Mouse (Mus musculus) urinary bladder, postnatal 10 days (tissue): ENCODE measurements at regions not wholly inside any gene's neighbourhood (a gene's known extent, or its start where the extent isn't known, plus 50 kb on each side); places are given as distances from the start of the nearest gene placed in this dataset.

Experiments
- DNase-seq: peaks from one replicate; pipeline ENCODE4 v3.0.0; 2022; ENCODE audit warnings: low spot score

DNA sequence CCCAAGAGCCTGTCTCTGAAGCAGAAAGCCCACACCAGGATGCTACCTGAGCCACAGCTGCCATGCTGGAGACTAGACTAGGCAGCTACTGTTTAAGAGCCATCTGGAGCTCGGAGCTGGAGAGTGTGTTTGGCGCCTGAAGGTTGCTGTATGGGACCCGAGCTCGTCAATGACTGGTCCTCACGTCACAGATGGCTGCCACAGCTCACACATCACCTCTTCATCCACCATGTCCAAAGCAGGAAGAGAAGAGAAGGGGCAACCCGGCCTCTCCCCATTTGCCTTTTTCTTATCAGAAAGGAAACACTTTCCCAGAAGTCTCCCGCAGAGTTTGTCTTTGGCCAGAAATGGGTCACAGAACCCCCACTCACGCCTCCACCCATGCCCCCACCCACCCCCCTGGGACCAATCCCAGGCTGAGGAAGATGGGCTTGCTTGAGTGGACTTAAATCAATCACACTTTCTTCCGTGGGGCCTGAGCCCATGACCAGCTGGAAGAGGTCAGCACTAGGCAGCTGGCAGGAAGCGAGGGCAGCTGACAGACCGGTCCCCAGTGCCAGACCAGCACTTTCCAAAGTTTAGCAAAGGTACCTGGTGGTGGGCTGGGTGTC lies 53.5 kb upstream of the Ptpn1 start:
- no peak for DNase-seq

DNA sequence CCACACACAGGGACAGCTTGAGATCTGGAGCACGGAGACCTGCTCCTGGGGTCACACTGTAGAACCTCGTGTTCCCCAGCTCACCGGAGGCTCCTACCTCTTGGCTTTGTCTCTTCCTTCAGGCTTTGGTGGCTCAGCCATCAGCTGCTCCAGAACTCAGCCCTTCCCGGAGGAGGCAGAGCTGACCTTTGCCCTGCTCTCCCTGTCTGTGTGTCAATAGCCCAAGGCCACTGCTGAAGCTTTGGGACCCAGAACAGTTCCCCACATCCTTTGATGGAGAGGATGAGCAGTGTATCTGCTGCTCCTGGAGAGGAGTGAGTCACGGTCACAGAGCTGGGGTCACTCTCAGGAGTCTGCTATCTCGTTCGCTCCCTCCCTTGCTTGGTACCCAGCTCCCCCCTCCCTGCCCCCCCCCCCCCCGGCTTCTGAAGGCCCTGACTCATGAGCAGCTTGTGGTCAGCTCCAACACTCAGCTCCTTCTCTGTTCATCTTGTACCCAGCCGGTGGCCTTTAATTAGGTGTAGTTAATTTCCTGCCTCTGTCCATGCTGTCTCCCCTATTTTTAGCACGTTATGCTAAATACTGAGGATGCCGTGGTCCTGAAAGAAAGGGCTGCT lies 54.5 kb upstream of the Ptpn1 start:
- no peak for DNase-seq

DNA sequence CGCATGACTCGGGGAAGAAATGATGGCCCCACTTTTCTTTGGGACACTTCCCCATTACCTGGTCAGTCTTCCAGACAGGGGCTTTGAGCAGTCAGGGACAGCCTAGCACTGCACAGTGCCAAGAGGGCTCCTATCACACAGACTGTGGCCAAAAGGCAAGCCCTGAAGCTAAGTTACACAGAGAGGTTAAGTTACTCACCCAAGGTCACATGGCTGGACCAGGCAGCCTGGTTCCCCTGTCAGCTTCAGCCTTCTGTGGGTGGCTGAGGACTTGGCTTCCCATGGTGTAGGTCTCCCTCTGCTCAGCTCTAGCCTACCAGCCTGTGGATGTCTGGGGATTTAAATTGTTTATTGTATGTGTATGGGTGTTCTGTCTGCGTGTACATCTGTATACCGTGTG lies 59.4 kb upstream of the Ptpn1 start:
- no peak for DNase-seq

DNA sequence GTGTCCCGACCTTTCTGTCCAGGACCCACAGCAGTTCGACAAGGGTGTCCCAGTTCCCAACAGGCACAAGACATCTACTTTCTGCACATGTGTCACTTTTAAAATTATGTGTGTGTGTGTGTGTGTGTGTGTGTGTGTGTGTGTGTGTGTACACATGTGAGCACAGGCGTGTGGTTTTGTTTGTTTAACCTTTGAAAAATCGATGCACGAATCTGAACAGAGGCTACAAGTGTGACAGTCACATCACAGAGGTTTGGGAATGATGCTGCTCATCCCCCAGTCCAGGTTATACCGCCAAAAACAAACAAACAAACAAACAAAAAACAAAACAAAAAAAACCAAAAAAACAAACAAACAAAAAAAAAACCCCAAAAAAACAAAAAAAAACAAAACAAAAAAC lies 61.7 kb upstream of the Ptpn1 start:
- DNase-seq = no peak

DNA sequence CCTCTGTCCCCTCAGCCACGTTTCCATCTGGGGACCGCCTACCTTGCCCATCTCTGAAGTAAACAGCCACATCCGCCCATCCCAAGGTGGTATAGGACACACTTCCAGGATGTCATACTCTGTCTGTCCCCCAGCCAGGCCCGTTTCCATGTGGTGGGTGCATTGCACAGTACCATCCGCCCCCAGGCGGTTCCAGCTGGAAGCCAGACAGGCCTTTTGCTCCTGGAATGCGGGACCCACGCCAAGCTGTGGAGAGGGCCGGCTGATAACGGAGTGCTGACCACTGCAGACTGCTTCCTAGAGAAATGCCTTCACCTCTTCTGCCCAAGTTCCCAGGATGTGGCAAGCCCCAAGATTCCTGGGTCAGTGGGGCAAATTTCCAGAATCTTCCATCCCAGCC lies 65.1 kb upstream of the Ptpn1 start:
- no peak for DNase-seq

DNA sequence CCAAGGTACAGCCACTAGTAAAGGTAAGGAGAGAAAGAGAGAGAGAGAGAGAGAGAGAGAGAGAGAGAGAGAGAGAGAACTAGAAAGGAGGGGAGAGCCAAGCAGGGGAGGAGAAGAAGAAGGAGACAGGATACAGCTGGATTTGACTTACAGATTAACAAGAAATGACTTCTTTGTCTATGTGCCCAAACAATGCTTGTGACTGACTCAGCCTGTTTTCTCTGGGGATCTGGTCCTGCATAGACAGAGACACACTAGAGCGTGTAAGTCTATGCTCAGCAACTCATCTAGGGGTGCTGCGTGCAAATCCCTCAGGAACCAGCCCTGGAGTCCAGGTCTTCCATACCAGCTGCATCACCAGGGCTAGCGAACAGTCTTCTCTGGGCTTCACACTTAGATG lies 66.3 kb upstream of the Ptpn1 start:
- DNase-seq = no peak

DNA sequence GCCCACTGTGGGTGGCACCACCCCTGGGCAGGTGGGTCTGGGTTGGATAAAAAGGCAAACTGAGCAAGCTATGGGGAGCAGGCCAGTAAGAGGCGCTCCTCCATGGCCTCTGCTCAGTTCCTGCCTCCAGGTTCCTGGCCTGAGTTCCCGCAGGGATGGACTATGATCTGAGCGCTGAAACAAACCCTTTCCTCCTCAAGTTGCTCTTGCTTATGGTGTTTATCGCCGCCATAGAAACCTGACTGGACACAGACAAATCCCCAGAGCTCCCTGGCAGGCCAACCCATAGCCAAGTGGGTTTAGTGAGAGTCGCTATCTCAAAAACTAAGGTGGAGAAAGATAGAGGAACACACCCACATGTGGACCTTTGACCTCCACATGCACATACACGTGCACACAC lies 67.2 kb upstream of the Ptpn1 start:
- no peak for DNase-seq

DNA sequence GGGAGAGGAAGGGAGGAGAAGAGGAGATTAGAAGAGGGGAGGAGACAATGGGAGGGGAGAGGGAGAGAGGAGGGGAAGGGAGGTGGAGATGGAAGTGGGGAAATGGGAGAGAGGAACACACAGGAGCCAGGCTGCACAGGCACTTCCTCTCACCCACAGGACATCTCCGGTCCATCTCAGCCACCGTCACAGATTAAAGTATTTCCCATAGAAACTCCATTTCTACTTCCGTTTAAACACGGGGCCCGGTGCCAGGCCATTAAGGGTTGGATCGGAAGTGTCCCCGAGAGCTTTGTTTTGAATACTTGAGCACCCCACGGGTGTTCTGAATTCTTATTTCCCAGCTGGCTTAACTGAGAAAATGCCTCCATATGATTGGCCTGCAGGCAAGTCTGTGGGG lies 67.6 kb upstream of the Ptpn1 start:
- no peak for DNase-seq

DNA sequence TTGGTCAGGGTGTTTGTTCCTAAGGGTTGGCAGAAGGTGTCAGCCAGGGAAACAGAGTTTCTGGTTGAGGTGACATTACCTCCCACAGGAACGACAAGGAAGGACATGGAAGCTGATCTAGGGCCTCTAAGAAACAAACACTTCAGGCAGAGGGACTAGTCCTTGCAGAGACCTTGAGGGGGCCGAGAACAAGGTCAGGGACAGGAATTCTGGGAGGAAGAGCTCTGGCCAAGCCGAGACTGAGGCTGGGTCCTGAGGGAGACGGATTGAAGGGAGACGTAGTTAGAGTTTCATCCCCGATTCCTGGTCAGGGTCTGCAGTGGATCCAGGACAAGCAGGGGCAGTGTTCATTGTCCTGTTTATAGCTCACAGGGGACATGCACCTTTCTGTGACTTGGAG lies 68.2 kb upstream of the Ptpn1 start:
- DNase-seq = no peak

DNA sequence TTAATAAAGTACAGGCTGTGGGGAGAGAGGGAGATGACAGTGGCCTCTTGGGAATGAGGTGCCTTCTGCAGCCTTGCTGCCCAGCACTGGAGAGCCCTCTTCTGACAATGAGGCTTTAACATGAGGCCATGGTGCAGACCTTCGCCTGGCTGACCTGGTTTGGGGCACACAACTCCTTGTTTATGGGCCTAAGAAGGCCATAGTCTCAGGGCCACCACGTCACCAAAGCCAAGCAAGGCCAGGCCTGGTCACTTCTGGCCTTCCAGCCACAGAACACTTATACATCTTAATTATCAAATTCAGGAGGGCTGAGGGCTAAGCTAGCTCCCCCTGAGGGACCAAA lies 70.7 kb upstream of the Ptpn1 start:
- no peak for DNase-seq

DNA sequence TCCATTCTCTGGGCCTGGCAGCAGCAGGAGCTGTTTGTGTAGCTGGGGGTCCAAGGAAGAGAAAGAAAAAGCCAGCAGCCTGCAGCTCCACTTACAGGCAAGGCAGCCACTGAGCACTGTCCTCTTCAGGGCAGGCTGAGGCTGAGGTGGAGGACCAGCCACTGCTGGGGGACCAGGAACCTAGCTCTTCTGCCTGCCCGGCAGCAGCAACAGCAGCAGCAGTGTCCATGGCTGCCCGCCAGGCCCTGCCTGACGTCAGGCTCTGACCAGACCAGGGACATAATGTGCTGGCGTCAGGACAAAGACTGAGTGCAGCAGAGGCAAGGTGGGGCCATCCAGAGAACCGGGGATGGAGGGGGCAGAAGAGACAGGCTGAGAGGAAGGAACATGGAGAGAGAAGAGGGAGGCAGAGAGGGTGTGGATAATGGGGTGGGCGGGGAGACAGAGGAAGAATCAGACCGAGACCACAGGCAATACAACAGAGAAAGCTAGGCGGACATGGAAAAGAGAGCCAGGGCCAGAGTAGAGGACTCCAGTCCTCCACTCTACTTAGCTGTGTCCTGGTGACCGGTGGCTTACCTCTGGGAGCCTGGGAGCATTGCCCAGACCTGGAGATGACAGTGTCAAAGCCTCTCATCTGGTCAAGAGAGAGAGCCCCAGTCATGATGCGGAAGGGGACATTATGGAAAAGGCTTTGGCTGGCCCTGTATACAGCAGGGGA lies 71.2 kb upstream of the Ptpn1 start:
- DNase-seq = peak; percentile 61

DNA sequence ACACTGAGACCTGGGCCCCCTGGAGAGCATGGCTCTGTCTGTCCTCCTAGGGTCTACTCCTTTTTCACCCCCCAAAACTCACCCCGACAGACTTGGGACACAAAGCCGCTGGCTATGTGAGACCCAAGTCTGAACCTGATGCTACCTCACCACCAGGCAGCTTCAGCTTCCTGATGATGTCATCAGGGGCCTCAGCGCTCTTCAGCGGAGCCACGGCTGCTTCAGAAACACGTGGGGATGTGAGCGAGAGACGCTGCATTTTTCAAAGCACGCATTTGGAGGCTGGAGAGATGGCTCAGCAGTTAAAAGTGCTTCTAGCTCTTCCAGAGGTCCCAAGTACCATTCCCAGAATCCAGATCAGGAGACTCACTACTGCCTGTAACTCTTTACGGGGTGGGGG lies 72.3 kb upstream of the Ptpn1 start:
- DNase-seq = no peak

DNA sequence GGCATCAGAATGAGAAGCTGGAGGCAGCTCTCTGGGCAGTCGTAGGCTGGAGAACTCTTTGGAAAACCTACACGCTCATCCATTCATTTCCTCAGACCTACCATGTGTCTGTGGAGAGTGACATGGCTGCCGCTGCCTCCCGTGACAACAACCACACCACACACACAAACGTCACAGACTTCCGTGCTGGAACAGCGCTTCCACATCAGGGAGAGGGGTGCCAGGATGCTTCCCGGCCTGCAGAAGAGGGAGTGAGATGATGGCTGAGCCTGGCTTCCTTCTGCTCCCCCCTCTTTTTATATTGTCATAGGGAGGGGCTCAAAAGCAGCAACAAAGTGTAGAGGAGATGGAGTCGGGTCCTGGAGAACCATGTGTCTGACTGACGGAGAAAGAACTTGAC lies 73.5 kb upstream of the Ptpn1 start:
- no peak for DNase-seq

DNA sequence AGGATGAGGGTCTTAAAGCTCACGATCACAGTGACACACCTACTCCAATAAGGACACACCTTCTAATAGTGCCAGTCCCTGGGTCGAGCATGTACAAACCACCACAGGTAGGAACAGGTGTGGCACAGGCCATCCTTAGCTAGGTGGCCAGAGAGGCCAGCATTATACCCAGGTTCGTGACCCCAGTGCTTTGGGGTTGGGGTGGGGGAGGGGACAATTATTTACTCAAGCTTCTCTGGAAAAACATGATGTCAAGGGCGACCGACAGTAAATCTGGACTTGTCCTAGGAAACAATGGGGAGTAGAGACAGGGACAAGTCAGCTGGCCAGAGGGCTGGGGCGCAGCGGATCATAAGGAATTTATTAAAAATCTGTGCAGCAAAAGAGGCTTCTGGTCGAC lies 73.9 kb upstream of the Ptpn1 start:
- DNase-seq = no peak

DNA sequence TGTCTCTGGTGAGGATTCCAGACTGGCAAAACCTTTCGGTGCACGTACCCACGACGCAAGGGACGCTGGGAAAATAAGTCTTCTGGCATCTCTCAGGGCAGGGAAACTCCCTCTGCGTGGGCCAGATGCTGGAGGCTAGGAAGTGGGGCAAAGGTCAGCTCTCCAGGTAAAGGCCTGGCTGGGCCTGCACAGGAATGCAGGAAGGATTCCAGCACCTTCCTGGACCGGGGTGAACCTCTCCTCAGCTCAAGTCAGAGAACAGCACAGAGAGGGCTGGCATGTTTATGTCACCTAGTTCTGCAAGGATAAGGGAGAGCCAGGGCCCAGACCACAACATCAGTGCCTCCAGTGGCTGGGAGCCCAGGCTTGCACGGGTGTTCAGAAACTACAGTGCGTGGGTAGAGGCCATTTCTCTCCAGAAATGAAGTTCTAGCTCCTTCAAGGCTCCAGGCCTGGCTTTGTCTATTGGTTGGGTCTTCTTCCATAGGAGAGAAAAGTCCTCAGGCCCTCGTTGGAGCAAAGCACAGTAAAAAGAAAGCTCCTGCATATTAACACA lies 74.9 kb upstream of the Ptpn1 start:
- DNase-seq = no peak

DNA sequence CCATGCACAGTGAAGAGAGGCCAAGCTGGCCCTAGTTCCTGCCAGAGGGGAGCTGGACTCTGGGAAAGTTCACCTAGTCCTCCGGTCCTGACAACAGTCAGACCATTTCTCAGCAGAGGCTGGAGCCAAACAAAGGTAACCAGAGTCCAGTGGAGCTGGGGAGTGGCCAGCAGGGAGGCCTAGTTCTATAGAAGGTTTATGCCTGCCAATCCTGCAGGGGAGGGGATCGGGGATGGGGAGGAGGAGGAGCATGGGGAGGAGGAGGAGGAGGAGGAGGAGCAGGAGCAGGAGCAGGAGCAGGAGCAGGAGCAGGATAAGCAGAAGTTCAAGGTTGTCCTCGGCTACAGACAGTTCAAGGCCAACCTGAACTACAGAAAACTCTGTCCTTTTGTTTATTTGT lies 75.8 kb upstream of the Ptpn1 start:
- DNase-seq = no peak

DNA sequence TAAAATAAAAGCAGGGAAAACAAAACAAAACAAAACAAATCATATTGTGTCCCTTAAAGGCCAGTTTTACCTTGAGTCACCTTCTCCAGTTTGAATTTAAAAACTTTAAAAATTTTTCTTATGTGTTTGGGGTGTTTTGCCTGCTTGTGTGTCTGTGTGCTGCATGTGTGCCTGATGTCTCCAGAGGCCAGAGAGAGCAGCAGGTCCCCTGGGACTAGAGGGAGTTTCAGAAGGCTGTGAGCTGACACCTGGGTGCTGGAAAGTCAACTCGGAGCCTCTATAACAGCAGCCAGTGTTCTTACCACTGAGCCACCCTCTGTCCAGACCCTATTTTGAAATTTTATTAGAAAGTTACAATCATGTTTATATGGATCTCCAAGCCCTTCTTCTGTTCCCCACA lies 77.8 kb upstream of the Ptpn1 start:
- DNase-seq = no peak

DNA sequence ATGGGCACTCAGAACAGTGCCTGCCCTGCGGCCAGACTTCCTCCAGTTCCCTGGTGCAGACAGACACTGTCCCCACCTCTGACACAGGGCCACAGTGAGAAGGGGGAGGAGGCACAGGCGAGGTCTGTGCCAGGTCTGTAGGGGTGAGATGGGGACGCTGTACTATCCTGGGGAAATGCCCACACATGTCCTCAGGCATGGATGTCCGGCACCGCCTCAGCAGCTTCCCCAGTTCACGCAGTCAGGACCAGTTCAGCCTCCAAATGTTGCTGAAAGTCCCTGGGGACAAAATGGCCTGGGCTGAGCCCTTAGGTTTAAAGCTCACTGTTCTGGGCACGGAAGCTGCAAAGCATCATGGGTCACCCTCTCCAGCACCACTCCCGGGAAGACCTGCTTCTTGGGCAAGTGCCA lies 78.4 kb upstream of the Ptpn1 start:
- no peak for DNase-seq

DNA sequence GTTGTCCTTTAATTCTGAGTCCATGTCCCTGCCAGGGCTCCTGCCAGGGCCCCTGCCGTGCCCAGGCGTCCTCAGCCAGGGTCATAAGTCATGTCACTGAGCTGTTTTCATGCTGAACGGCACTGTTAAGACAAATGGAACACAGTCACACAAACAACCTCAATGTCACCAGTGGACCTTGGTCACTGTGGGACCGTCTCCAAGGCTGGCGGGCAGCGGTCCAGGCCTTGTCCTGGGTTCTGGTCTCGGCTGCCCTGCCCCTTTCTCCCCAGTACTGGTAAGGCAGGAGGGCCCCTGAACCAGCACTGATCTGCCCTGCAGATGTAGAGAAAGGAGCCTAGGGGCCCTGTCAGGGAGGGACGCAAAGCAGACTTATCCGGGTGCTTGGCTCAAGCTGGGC lies 79.3 kb upstream of the Ptpn1 start:
- no peak for DNase-seq

DNA sequence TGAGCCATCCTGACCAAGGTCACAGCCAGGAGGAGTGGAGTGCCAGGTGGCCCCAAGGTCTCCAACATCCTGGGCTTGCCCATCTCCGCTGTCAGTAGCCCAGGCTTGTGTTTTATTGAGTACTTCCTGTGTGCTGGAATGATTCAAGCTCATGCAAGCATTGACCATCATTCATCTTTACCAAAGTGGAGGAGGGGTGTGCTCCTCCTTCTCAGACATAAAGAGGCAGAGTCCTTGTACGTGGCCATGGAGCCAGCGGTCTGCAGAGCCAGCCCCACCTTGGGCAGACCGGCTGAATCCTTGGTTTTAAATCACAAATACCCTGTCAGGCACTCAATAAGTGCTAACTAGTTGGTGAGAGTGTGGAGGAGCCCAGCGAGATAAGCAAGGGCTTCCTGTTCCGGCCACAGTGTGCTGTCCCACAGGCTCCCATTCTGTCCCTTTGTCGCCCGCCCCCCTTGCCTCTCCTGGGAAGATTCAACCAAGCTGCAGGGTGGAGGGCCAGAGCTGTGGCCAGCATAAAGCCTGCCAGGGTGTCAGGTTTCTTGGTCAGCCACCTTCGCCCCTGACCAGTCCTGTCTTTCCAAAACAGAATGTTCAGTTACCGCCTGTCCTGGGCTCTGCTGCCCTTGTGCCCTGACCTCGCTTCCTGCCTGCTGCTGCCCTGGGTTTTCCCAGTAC lies 80.5 kb upstream of the Ptpn1 start:
- no peak for DNase-seq

DNA sequence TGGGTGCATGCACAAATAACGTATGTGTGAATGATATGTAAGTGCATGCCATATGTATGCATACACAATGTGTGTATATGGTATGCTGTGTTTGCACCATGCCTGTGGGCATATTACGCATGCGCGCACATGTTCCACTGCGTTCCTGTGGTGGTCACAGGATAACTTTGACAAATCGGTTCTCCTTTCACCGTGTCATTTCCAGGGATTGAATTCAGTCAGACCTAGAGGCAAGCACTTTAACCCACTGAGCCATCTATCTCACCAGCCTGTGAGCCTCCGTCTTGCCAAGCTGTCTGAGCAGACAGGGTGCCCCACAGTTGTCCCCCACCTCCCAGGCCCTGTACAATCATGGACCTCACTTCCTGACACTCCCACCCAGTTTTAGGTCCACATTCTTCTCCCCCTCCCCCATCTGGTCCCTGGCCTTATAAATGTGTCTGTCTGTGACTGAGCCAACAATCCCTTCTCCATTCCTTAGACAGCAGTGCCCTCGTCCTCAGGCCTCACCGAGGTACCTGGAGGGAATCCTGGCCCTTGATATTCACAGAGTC lies 81.8 kb upstream of the Ptpn1 start:
- no peak for DNase-seq
